Mouse (Mus musculus): ENCODE data around the gene Anapc15-ps.
"Not testable (repeated sequence)": the region's sequence is repeated elsewhere in the genome, so short reads cannot be mapped to it uniquely, and the experiment has no call there.

Gene Anapc15-ps

DNA sequence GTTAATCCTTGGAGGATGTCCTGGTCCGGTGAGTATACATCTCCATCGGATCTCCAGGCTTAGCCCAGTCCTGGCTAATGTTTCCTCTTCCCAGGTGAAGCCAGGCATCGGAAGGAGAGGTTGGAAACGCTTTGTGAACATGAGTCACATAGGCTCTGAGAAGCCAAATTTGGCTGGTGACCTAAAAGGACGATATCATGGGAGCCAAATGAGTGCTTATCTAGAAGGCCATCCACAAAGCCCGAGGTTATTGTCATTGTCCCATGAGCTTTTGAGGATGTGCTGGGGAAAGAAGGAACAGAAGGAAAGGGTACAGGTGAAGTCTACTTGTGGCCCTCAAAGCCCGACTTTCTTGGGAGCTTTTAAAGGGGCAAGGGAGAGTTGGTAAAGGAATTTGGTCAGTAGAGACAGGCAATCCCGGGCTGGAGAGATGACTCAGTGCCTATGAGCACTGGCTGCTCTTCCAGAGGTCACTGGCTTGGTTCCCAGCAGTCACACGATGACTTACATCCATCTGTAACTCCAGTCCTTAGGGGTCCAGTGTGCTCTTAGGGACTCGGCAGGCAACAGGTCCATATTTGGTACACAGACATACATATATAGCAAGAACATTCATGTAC is 42.4 kb downstream of the Anapc15-ps start:
- in situ Hi-C loops (cut with MboI, MseI) = no loop called here

DNA sequence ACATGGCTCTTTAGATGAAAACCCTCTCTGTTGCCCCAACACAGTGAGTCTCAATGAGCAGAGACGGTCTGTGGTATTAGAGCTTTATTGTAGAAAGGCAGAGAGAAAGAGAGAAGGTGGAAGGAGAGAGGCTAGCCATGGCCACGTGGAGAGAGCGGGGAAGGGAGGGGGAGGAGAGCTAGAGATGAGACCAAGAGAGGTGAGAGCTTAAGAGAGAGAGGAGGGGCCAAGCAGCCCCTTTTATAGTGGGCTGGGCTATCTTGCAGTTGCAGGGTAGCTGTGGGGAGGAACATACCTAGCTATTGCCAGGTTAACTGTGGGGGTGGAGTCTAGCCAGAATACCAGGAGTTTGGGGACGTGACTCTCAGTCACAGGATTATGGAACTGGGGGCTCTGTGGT is 43.1 kb downstream of the Anapc15-ps start:
- in situ Hi-C loops (cut with MboI, MseI) = not testable (repeated sequence)

GRCm38 (mm10) chr10:95628338-95628737 is 44.9 kb downstream of the Anapc15-ps start:
- in situ Hi-C loops (cut with MboI, MseI) = no loop called here

- in situ Hi-C loops (cut with MboI, MseI) = no loop called here
Measured at GRCm38 (mm10) chr10:95627381-95627780, 45.9 kb downstream of the Anapc15-ps start.

GRCm38 (mm10) chr10:95625300-95625699 is 48.0 kb downstream of the Anapc15-ps start:
- in situ Hi-C loops (cut with MboI, MseI) = no loop called here

- in situ Hi-C loops (cut with MboI, MseI) = no loop called here
Measured at GRCm38 (mm10) chr10:95624007-95624406, 49.2 kb downstream of the Anapc15-ps start.

DNA sequence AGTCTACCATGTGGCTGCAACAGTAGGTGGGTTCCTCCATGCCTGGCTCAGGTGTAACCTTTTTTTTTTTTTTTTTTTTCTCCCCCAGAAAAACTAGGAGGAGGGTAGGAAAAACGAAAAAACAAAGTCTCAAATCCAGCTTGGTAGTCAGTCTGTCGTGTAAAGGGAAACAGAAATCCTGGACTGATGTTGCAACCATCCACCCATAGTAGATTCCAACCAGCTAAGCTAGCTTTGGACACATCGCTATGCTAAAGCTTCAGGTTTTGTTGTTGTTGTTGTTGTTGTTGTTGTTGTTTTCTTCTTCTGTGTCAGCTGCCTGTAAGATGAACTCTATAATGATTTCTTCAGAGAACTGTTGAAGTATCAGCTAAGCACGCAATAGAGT is 49.7 kb downstream of the Anapc15-ps start:
- in situ Hi-C loops (cut with MboI, MseI) = no loop called here

All from regulatory T cell (primary cell).